Mouse (Mus musculus) liver, adult 2 months (tissue): ENCODE results near the gene Med7. TPM values are rescaled to one million over a fixed set of nuclear protein-coding genes. Genes with fewer than 3 reads are reported as not detected.

Source experiments
- DNase-seq: peaks from one replicate; pipeline ENCODE4 v3.0.0-alpha.2; 2011; ENCODE audit warnings: low read depth, low spot score; ENCODE audit errors: extremely low read depth
- H3K27ac ChIP-seq: fragments of 200-500 bp; replicated peaks from 2 replicates; pipeline ENCODE4 v1.5.1; 2012; ENCODE audit warnings: low read depth, mild to moderate bottlenecking, control low read depth, inconsistent platforms, low read length; ENCODE audit not compliant: insufficient read depth
- H3K27me3 ChIP-seq: fragments of 200-500 bp; 2 replicates; pipeline ENCODE4 v1.6.1; 2012; ENCODE audit warnings: mild to moderate bottlenecking, moderate library complexity, low read length, inconsistent platforms; ENCODE audit not compliant: control insufficient read depth, insufficient read depth
- H3K36me3 ChIP-seq: fragments of 200-500 bp; 2 replicates; pipeline ENCODE4 v1.6.1; 2012; ENCODE audit warnings: low read length, inconsistent platforms; ENCODE audit not compliant: control insufficient read depth, insufficient read depth
- H3K4me1 ChIP-seq: fragments of 200-500 bp; 2 replicates; pipeline ENCODE4 v1.6.1; 2011; ENCODE audit warnings: low read length; ENCODE audit not compliant: control insufficient read depth, insufficient read depth
- H3K4me3 ChIP-seq: fragments of 200-500 bp; 2 replicates; pipeline ENCODE4 v1.5.1; 2011; ENCODE audit warnings: low read depth, mild to moderate bottlenecking, control low read depth, low read length, moderate library complexity; ENCODE audit not compliant: insufficient read depth
- H3K79me2 ChIP-seq: fragments of 200-500 bp; 2 replicates; pipeline ENCODE4 v1.6.1; 2012; ENCODE audit warnings: inconsistent platforms, mild to moderate bottlenecking, low read length, moderate library complexity; ENCODE audit not compliant: control insufficient read depth, insufficient read depth
- H3K9ac ChIP-seq: fragments of 200-500 bp; 2 replicates; pipeline ENCODE4 v1.6.1; 2012; ENCODE audit warnings: low read depth, mild to moderate bottlenecking, control low read depth, inconsistent platforms, low read length
- CTCF ChIP-seq: fragments of 200-500 bp; IDR thresholded peaks from 2 replicates; pipeline ENCODE4 v1.5.1; 2011; ENCODE audit warnings: low read depth, low read length, control low read depth
- POLR2A ChIP-seq: fragments of 200-500 bp; IDR thresholded peaks from 2 replicates; pipeline ENCODE4 v1.6.1; 2011; ENCODE audit warnings: low read length, control low read depth; ENCODE audit not compliant: insufficient read depth; ENCODE audit errors: extremely low read depth
- WGBS: fragments of 180-500 bp; shearing (Covaris S2); methylation state at CpG from one replicate; pipeline ENCODE4 v1.1.7; 2018; 5-methylcytosine and 5-hydroxymethylcytosine counted together
- polyA plus RNA-seq: library from polyadenylated mRNA; depleted of rRNA; stranded (reverse); fragments of >200 nt; gene quantifications from 2 replicates; pipeline ENCODE4 v1.2.3, GENCODE M21; 2012
- total RNA-seq: library from RNA; depleted of rRNA; stranded (reverse); fragments of >200 nt; gene quantifications from 2 replicates; pipeline ENCODE4 v1.2.3, GENCODE M21; 2014

Gene Med7
- total and polyA plus RNA-seq, 2 experiments: 14.7 to 14.8 TPM

DNA sequence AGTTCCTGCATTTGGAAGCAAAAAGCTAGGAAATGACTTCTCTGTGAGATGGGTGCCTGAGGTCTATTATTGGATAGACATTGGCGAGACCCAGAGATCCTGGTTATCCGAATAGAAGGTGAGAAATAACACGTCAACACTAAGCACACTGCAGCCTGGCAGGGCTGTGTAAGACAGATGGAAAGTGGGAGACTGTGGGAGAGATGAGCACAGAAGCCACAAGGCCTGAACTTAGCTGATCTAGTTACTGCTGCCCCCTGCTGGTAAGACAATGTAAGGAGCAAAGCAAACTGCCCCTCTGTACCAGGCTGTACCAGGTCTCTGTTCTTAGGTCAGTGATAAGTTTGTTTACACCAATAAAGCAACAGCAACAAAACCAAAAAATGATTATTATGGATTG, 5.6 kb upstream of the Med7 start:
- Histone ChIP-seq H3K27me3 (no peaks in the 10 kb centered on the region), H3K4me3 (no peak overlapping the region), H3K9ac (no peak overlapping the region), H3K27ac (no peak overlapping the region), H3K4me1 (no peaks in the 10 kb centered on the region), H3K36me3 (no peaks in the 10 kb centered on the region), H3K79me2 (no peaks in the 10 kb centered on the region)
- WGBS: 45% methylated on average over 3 of the region's 3 CpGs
- peak; percentile 57 for DNase-seq
- peak; percentile 74 for TF ChIP-seq CTCF
- no peak for TF ChIP-seq POLR2A

DNA sequence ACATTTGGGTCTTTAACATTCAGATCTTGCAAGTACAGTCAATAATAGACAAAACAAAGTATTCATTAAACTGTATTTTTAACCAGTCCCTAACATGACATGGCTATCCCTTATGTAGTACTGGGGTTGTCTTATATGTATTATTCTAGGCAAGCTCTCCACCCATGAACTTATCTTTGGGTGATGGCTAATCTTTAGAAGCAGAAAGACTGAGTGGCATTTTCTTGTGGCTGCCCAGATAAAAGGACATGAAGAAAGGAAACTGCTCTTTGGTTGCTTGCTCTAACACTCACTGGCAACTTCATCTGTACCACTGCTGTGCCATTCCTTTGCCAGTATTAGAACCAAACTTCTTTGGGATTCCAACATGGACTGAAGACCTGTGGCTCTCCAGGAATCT, 1.4 kb upstream of the Med7 start:
- H3K36me3 ChIP-seq: peaks cover 7% of the 10 kb centered on the region
- DNase-seq: no peak
- no peaks in the 10 kb centered on the region; the same call in 1 of the 2 replicates for H3K79me2 ChIP-seq
- H3K9ac ChIP-seq: no peak overlapping the region
- no peak overlapping the region for H3K27ac ChIP-seq
- no peak for TF ChIP-seq CTCF
- TF ChIP-seq POLR2A: no peak
- H3K4me3 ChIP-seq: no peak overlapping the region
- H3K4me1 ChIP-seq: peaks cover 10% of the 10 kb centered on the region
- H3K27me3 ChIP-seq: no peaks in the 10 kb centered on the region

DNA sequence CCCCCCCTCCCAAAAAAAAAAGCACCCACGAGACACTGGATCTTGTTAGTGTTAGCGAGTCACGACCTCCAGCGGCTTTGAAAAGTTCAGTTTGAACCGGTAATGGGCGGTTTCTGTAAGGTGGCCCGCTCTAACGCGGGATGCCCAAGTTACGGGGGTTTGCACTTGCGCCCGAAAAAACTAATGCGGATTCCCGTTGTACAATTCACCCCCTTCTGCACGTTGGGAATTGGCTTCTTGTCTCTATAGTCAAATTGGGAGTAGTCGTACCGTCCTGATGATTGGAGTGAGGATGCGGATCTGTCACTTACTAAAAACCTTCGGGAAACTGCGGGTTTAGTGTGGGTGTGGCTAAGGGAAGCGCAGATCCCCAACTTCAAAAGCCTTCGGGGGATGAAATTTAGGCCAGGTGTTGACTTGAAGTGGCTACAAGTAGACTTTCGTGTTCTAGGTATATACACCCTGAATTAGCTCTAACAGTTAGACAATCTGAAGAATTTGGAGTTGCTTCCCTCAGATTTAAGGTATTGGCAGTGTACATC, 805 bp downstream of the Med7 start:
- peak overlapping the region; percentile 81 for H3K27ac ChIP-seq
- DNase-seq: peak; percentile 36
- no peaks in the 10 kb centered on the region for H3K27me3 ChIP-seq

DNA sequence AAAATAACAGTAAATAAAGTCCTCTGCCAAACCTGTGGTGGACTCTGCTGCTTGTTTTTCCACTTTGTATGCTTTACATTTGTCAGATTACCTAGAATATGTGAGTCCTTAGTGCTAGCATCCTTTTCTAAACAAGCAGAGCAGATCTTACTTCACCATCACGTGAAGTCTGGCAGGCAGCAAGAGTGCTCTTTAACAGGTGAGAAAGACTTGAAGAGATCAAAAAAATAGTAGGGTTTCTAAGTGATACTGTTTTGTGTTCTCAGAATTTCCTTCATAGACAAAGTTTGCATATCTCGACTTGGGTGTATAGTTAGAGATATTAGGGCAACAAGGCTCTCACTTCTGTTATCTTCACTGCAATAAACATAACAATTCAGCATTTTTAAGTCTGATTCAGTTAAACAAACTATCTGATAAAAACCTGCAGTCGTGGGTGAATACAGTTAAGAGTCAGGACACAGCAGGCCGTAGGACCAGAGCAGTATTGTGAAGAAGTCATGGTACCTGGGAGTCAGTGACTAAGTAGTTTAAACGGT, 2.3 kb downstream of the Med7 start:
- TF ChIP-seq CTCF (no peak), POLR2A (no peak)
- H3K4me3 ChIP-seq: no peak overlapping the region
- H3K79me2 ChIP-seq: no peaks in the 10 kb centered on the region; the same call in 1 of the 2 replicates
- H3K4me1 ChIP-seq: peaks cover 10% of the 10 kb centered on the region
- H3K36me3 ChIP-seq: peaks cover 20% of the 10 kb centered on the region
- no peak overlapping the region for H3K9ac ChIP-seq
- DNase-seq: no peak
- 66% methylated on average over 5 of the region's 5 CpGs for WGBS
- no peak overlapping the region for H3K27ac ChIP-seq
- H3K27me3 ChIP-seq: no peaks in the 10 kb centered on the region

More for the DNA sequence above, 805 bp downstream of the Med7 start:
- Histone ChIP-seq H3K36me3 (peaks cover 18% of the 10 kb centered on the region), H3K9ac (peak overlapping the region; percentile 89), H3K79me2 (no peaks in the 10 kb centered on the region; the same call in 1 of the 2 replicates), H3K4me1 (peaks cover 10% of the 10 kb centered on the region), H3K4me3 (peak overlapping the region; percentile 87)
- 1% methylated on average over 23 of the region's 23 CpGs for WGBS
- no peak for TF ChIP-seq CTCF
- no peak for TF ChIP-seq POLR2A

DNA sequence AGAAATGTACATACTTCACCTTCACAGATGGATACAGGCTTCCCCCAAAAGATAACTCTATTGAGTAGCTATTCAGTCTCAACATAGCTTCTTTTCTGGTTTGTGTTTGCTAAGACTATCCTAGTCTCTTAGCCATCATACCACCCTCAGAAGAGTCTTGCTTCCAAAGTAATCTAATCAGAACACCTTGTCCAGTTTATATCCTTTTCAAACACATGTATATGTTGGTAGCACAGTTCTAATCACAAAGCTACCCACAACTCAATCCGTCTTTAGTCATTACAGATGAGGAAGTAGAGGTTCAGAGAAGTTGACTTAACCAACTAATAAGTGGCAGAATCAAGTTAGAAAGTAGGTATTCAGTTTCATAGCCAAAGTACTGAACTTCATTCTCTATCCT, 5.0 kb downstream of the Med7 start:
- DNase-seq: no peak
- Histone ChIP-seq H3K27ac (no peak overlapping the region), H3K9ac (no peak overlapping the region), H3K79me2 (no peaks in the 10 kb centered on the region; the same call in 1 of the 2 replicates), H3K4me3 (no peak overlapping the region), H3K36me3 (peaks cover 20% of the 10 kb centered on the region), H3K4me1 (peaks cover 10% of the 10 kb centered on the region), H3K27me3 (no peaks in the 10 kb centered on the region)
- TF ChIP-seq CTCF (no peak), POLR2A (no peak)
- 90% methylated on average over 1 of the region's 1 CpGs for WGBS

DNA sequence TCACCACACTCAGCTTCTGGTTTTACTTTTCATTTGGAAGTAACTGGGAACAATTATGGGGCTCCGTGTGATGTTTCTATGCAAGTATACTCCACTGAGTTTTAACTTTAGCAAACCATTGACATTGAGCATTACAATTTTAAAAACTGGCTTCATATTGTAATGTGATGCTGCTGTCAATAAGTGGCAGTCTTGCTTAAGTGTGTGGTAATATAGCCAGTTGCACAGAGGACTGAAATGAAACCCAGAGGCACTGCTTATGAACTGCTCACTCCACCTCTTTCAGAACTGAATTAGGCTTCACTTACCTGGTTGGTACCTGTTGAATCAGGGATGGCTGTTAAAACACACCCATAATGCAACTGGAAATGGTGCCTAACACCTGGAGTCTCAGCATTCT, 6.4 kb downstream of the Med7 start:
- peaks cover 5% of the 10 kb centered on the region for H3K4me1 ChIP-seq
- 81% methylated on average over 1 of the region's 1 CpGs for WGBS
- no peak overlapping the region for H3K9ac ChIP-seq
- peak; percentile 10 for DNase-seq
- H3K36me3 ChIP-seq: peaks cover 20% of the 10 kb centered on the region
- no peaks in the 10 kb centered on the region for H3K27me3 ChIP-seq
- H3K27ac ChIP-seq: no peak overlapping the region
- TF ChIP-seq POLR2A (no peak), CTCF (peak; percentile 21; the same call in 1 of the 2 replicates)
- H3K4me3 ChIP-seq: no peak overlapping the region
- H3K79me2 ChIP-seq: no peaks in the 10 kb centered on the region; the same call in 1 of the 2 replicates
